Comparison of ENCODE assay signal across 10 mouse cellular contexts in genomic region chr11:58224313-58224712, GRCm38 (mm10). TPM values are rescaled to one million over a fixed set of nuclear protein-coding genes. Genes with fewer than 3 reads are reported as not detected.
DNase-seq lines count a peak whose midpoint lies in the region; ATAC-seq and TF ChIP-seq lines count a peak whose summit lies in the region.
"Had no signal": no experiment of that assay in that cellular context is flagged by ENCODE, and none has a peak within 500 bp of the region (broad histone marks: within the 10 kb centered on the region; RNA-seq: fewer than 3 reads in every experiment).

No protein-coding gene starts in this region.

- H3K27me3 ChIP-seq in kidney, embryonic 16.5 days (ENCODE audit: insufficient read depth, low read length) = no peaks in the 10 kb centered on the region
- H3K27me3 ChIP-seq in forebrain, embryonic 14.5 days (replicated peaks; ENCODE audit: control insufficient read depth, insufficient read depth, low read length) = no peaks in the 10 kb centered on the region
- H3K27me3 ChIP-seq in hindbrain, postnatal 0 days (ENCODE audit: insufficient read depth, low read length) = no peaks in the 10 kb centered on the region
- H3K27me3 ChIP-seq in forebrain, postnatal 0 days (ENCODE audit: insufficient read depth, low read length) = no peaks in the 10 kb centered on the region

- H3K36me3 ChIP-seq in kidney, embryonic 16.5 days (ENCODE audit: insufficient read depth, low read length) = no peaks in the 10 kb centered on the region
- H3K36me3 ChIP-seq in forebrain, embryonic 14.5 days (ENCODE audit: control insufficient read depth, insufficient read depth, low read length) = no peaks in the 10 kb centered on the region
- no peaks in the 10 kb centered on the region for H3K36me3 ChIP-seq in hindbrain, postnatal 0 days (ENCODE audit: insufficient read depth, low read length)
- H3K36me3 ChIP-seq in forebrain, postnatal 0 days (ENCODE audit: insufficient read depth) = no peaks in the 10 kb centered on the region

- peak; percentile 69 for DNase-seq in CD4-positive, CD25-positive, alpha-beta regulatory T cell, adult 2 months (ENCODE audit: low read depth, low spot score)
- DNase-seq in T-cell, adult 2 months (ENCODE audit: low spot score) = peak; percentile 66
- no peak for DNase-seq in forebrain, embryonic 14.5 days (ENCODE audit: low spot score)
- DNase-seq in hindbrain, postnatal 0 days (ENCODE audit: low spot score) = no peak
- no peak for DNase-seq in forebrain, postnatal 0 days

- no peaks in the 10 kb centered on the region for H3K9me3 ChIP-seq in kidney, embryonic 16.5 days (ENCODE audit: low read length)
- H3K9me3 ChIP-seq in forebrain, embryonic 14.5 days (replicated peaks; ENCODE audit: control insufficient read depth, low read length) = no peaks in the 10 kb centered on the region
- H3K9me3 ChIP-seq in hindbrain, postnatal 0 days (ENCODE audit: low read length) = no peaks in the 10 kb centered on the region
- H3K9me3 ChIP-seq in forebrain, postnatal 0 days (ENCODE audit: low read length) = no peaks in the 10 kb centered on the region

- peak overlapping the region; percentile 63 for H3K27ac ChIP-seq in kidney, embryonic 16.5 days (ENCODE audit: low read length)
- no peak overlapping the region for H3K27ac ChIP-seq in forebrain, embryonic 14.5 days (ENCODE audit: low read depth, low read length)
- H3K27ac ChIP-seq in hindbrain, postnatal 0 days = no peak overlapping the region
- no peak overlapping the region for H3K27ac ChIP-seq in forebrain, postnatal 0 days (ENCODE audit: low read depth, low read length)

- no peak for TF ChIP-seq CTCF in hindbrain, postnatal 0 days (IDR thresholded peaks at IDR 0.05; ENCODE audit: low read depth)
- no peak for TF ChIP-seq CTCF in forebrain, postnatal 0 days (IDR thresholded peaks at IDR 0.05; ENCODE audit: low read depth)

- no peak overlapping the region for H3K4me2 ChIP-seq in kidney, embryonic 16.5 days (replicated peaks; ENCODE audit: low read depth, low read length)
- no peak overlapping the region for H3K4me2 ChIP-seq in forebrain, embryonic 14.5 days (ENCODE audit: low read length)
- no peak overlapping the region for H3K4me2 ChIP-seq in hindbrain, postnatal 0 days (ENCODE audit: low read depth, low read length)
- H3K4me2 ChIP-seq in forebrain, postnatal 0 days (ENCODE audit: low read depth) = no peak overlapping the region

- peak; percentile 69; the same call in 1 of the 2 replicates for ATAC-seq in kidney, embryonic 16.5 days (ENCODE audit: low FRiP score, low TSS enrichment)
- ATAC-seq in megakaryocyte progenitor cell, adult 5-6 weeks (replicated peaks; ENCODE audit: poor library complexity) = peak; percentile 74
- ATAC-seq in forebrain, embryonic 14.5 days = no peak
- no peak for ATAC-seq in hindbrain, postnatal 0 days
- no peak for ATAC-seq in forebrain, postnatal 0 days

- no peak overlapping the region for H3K4me3 ChIP-seq in kidney, embryonic 16.5 days (ENCODE audit: low read length)
- H3K4me3 ChIP-seq in forebrain, embryonic 14.5 days (ENCODE audit: low read depth, low read length) = no peak overlapping the region
- no peak overlapping the region for H3K4me3 ChIP-seq in hindbrain, postnatal 0 days (ENCODE audit: low read length)
- no peak overlapping the region for H3K4me3 ChIP-seq in forebrain, postnatal 0 days (ENCODE audit: low read depth, low read length)

- peaks cover 22% of the 10 kb centered on the region for H3K4me1 ChIP-seq in kidney, embryonic 16.5 days (ENCODE audit: insufficient read depth, low read length)
- H3K4me1 ChIP-seq in forebrain, embryonic 14.5 days (ENCODE audit: control insufficient read depth, insufficient read depth, low read length) = no peaks in the 10 kb centered on the region
- H3K4me1 ChIP-seq in hindbrain, postnatal 0 days (ENCODE audit: insufficient read depth, low read length) = no peaks in the 10 kb centered on the region
- no peaks in the 10 kb centered on the region for H3K4me1 ChIP-seq in forebrain, postnatal 0 days (ENCODE audit: insufficient read depth)

- H3K9ac ChIP-seq in kidney, embryonic 16.5 days (replicated peaks; ENCODE audit: low read length) = no peak overlapping the region
- no peak overlapping the region for H3K9ac ChIP-seq in forebrain, embryonic 14.5 days (ENCODE audit: low read length)
- no peak overlapping the region for H3K9ac ChIP-seq in hindbrain, postnatal 0 days (replicated peaks; ENCODE audit: low read length)
- H3K9ac ChIP-seq in forebrain, postnatal 0 days = no peak overlapping the region

- 38% methylated on average over 7 of the region's 7 CpGs for WGBS in kidney, embryonic 16.5 days
- WGBS in forebrain, embryonic 14.5 days = 77% methylated on average over 7 of the region's 7 CpGs
- 58% methylated on average over 7 of the region's 7 CpGs for WGBS in hindbrain, postnatal 0 days
- WGBS in forebrain, postnatal 0 days = 61% methylated on average over 7 of the region's 7 CpGs

RNA-seq across cellular contexts. Expression of gene Irgm2, which starts 24.9 kb away (rescaled TPM):
- 2.6 and 2.7 TPM in 2 replicates for polyA plus RNA-seq in kidney, embryonic 16.5 days (2015; fragmentation: Nextera tagmentation; extraction: Ambion mirVana)
- total RNA-seq in megakaryocyte progenitor cell, adult 5-6 weeks (2015) = 5.7 and 5.8 TPM in 2 replicates
- 3.9 and 7.1 TPM in 2 replicates for total RNA-seq in megakaryocyte progenitor cell, adult 5-6 weeks (2017)
- 0.57 and 0.63 TPM in 2 replicates for polyA plus RNA-seq in forebrain, embryonic 14.5 days (2014; fragmentation: Nextera tagmentation; extraction: Ambion mirVana)
- 1.2 and 1.8 TPM in 2 replicates for total RNA-seq in hindbrain, postnatal 0 days (2014; rRNA removed)
- polyA plus RNA-seq in hindbrain, postnatal 0 days (2015; fragmentation: Nextera tagmentation; extraction: Ambion mirVana) = 0.80 and 1.6 TPM in 2 replicates
- 1.2 and 2.3 TPM in 2 replicates for total RNA-seq in forebrain, postnatal 0 days (2014; rRNA removed)
- polyA plus RNA-seq in forebrain, postnatal 0 days (2015; fragmentation: Nextera tagmentation; extraction: Ambion mirVana) = 0.64 and 0.70 TPM in 2 replicates

RNA-seq across cellular contexts. Expression of gene Igtp, which starts 25.0 kb away (rescaled TPM):
- polyA plus RNA-seq in kidney, embryonic 16.5 days (2015; fragmentation: Nextera tagmentation; extraction: Ambion mirVana) = 4.5 and 4.8 TPM in 2 replicates
- total RNA-seq in megakaryocyte progenitor cell, adult 5-6 weeks (2015) = 13.4 and 16.3 TPM in 2 replicates
- total RNA-seq in megakaryocyte progenitor cell, adult 5-6 weeks (2017) = 8.6 and 9.6 TPM in 2 replicates
- polyA plus RNA-seq in forebrain, embryonic 14.5 days (2014; fragmentation: Nextera tagmentation; extraction: Ambion mirVana) = 1.4 and 1.6 TPM in 2 replicates
- total RNA-seq in hindbrain, postnatal 0 days (2014; rRNA removed) = 2.7 and 6.3 TPM in 2 replicates
- 2.1 and 3.0 TPM in 2 replicates for polyA plus RNA-seq in hindbrain, postnatal 0 days (2015; fragmentation: Nextera tagmentation; extraction: Ambion mirVana)
- total RNA-seq in forebrain, postnatal 0 days (2014; rRNA removed) = 1.1 and 1.8 TPM in 2 replicates
- 1.7 and 2.6 TPM in 2 replicates for polyA plus RNA-seq in forebrain, postnatal 0 days (2015; fragmentation: Nextera tagmentation; extraction: Ambion mirVana)

RNA-seq across cellular contexts. Expression of gene 4930438A08Rik, which starts 50.3 kb away (rescaled TPM):
- not detected in 2 replicates for polyA plus RNA-seq in kidney, embryonic 16.5 days (2015; fragmentation: Nextera tagmentation; extraction: Ambion mirVana)
- 5.2 and 6.5 TPM in 2 replicates for total RNA-seq in megakaryocyte progenitor cell, adult 5-6 weeks (2015)
- total RNA-seq in megakaryocyte progenitor cell, adult 5-6 weeks (2017) = 6.4 and 13.3 TPM in 2 replicates
- not detected in 2 replicates for polyA plus RNA-seq in forebrain, embryonic 14.5 days (2014; fragmentation: Nextera tagmentation; extraction: Ambion mirVana)
- total RNA-seq in hindbrain, postnatal 0 days (2014; rRNA removed) = not detected in 2 replicates
- not detected in 2 replicates for polyA plus RNA-seq in hindbrain, postnatal 0 days (2015; fragmentation: Nextera tagmentation; extraction: Ambion mirVana)
- not detected in 2 replicates for total RNA-seq in forebrain, postnatal 0 days (2014; rRNA removed)
- 0.10 TPM in 1 of 2 replicates, not detected in the other for polyA plus RNA-seq in forebrain, postnatal 0 days (2015; fragmentation: Nextera tagmentation; extraction: Ambion mirVana)
- total RNA-seq: heart, postnatal 14 days had no signal
- polyA plus RNA-seq: brain, embryonic 14.5 days; neural tube, embryonic 11.5 days had no signal

RNA-seq across cellular contexts. Expression of gene Mrpl22, which starts 52.9 kb away (rescaled TPM):
- 132 and 138 TPM in 2 replicates for polyA plus RNA-seq in kidney, embryonic 16.5 days (2015; fragmentation: Nextera tagmentation; extraction: Ambion mirVana)
- 76.5 and 83.3 TPM in 2 replicates for total RNA-seq in megakaryocyte progenitor cell, adult 5-6 weeks (2015)
- 52.2 and 52.3 TPM in 2 replicates for total RNA-seq in megakaryocyte progenitor cell, adult 5-6 weeks (2017)
- polyA plus RNA-seq in forebrain, embryonic 14.5 days (2014; fragmentation: Nextera tagmentation; extraction: Ambion mirVana) = 107 and 138 TPM in 2 replicates
- total RNA-seq in hindbrain, postnatal 0 days (2014; rRNA removed) = 24.7 and 37.7 TPM in 2 replicates
- 98.8 and 98.9 TPM in 2 replicates for polyA plus RNA-seq in hindbrain, postnatal 0 days (2015; fragmentation: Nextera tagmentation; extraction: Ambion mirVana)
- 39.4 and 70.9 TPM in 2 replicates for total RNA-seq in forebrain, postnatal 0 days (2014; rRNA removed)
- polyA plus RNA-seq in forebrain, postnatal 0 days (2015; fragmentation: Nextera tagmentation; extraction: Ambion mirVana) = 107 TPM in 2 replicates

RNA-seq across cellular contexts. Expression of gene Gemin5, which starts 56.0 kb away (rescaled TPM):
- polyA plus RNA-seq in kidney, embryonic 16.5 days (2015; fragmentation: Nextera tagmentation; extraction: Ambion mirVana) = 22.5 and 24.0 TPM in 2 replicates
- 18.8 and 19.4 TPM in 2 replicates for total RNA-seq in megakaryocyte progenitor cell, adult 5-6 weeks (2015)
- total RNA-seq in megakaryocyte progenitor cell, adult 5-6 weeks (2017) = 27.5 and 30.8 TPM in 2 replicates
- polyA plus RNA-seq in forebrain, embryonic 14.5 days (2014; fragmentation: Nextera tagmentation; extraction: Ambion mirVana) = 15.0 and 15.2 TPM in 2 replicates
- 19.6 and 21.2 TPM in 2 replicates for total RNA-seq in hindbrain, postnatal 0 days (2014; rRNA removed)
- polyA plus RNA-seq in hindbrain, postnatal 0 days (2015; fragmentation: Nextera tagmentation; extraction: Ambion mirVana) = 10.4 and 11.2 TPM in 2 replicates
- total RNA-seq in forebrain, postnatal 0 days (2014; rRNA removed) = 18.4 and 19.2 TPM in 2 replicates
- 6.2 and 9.1 TPM in 2 replicates for polyA plus RNA-seq in forebrain, postnatal 0 days (2015; fragmentation: Nextera tagmentation; extraction: Ambion mirVana)

Comparison
In these comparisons a context has a peak if more than half of its experiments do, and no peak if none do; other contexts are left out.
1. DNase-seq: peak in CD4-positive, CD25-positive, alpha-beta regulatory T cell, adult 2 months (single experiment) and T-cell, adult 2 months (single experiment); none in forebrain, embryonic 14.5 days (single experiment), hindbrain, postnatal 0 days (single experiment) and forebrain, postnatal 0 days (single experiment).
2. ATAC-seq: peak in kidney, embryonic 16.5 days (single experiment) and megakaryocyte progenitor cell, adult 5-6 weeks (single experiment); none in forebrain, embryonic 14.5 days (single experiment), hindbrain, postnatal 0 days (single experiment) and forebrain, postnatal 0 days (single experiment).